Mouse (Mus musculus) ES-Bruce4 (cell line): ENCODE results near the gene Vkorc1l1. TPM values are rescaled to one million over a fixed set of nuclear protein-coding genes. Genes with fewer than 3 reads are reported as not detected.
"Not testable (repeated sequence)": the region's sequence is repeated elsewhere in the genome, so short reads cannot be mapped to it uniquely, and the experiment has no call there.

Source experiments
- H3K27ac ChIP-seq: 2 replicates; pipeline ENCODE4 v1.5.1; 2012; ENCODE audit warnings: low read length, inconsistent platforms; ENCODE audit not compliant: insufficient read depth
- H3K27me3 ChIP-seq: 2 replicates; pipeline ENCODE4 v1.6.1; 2012; ENCODE audit warnings: mild to moderate bottlenecking, low read length, inconsistent platforms; ENCODE audit not compliant: control insufficient read depth, poor library complexity, insufficient read depth, severe bottlenecking
- H3K36me3 ChIP-seq: 2 replicates; pipeline ENCODE4 v1.6.1; 2012; ENCODE audit warnings: inconsistent platforms, mild to moderate bottlenecking, low read length, moderate library complexity; ENCODE audit not compliant: control insufficient read depth, poor library complexity, insufficient read depth, severe bottlenecking
- H3K4me1 ChIP-seq: one replicate; pipeline ENCODE4 v1.8.1; 2011; ENCODE audit warnings: low read length; ENCODE audit not compliant: control insufficient read depth, insufficient read depth
- H3K4me3 ChIP-seq: 2 replicates; pipeline ENCODE4 v1.5.1; 2011; ENCODE audit warnings: low read depth, mild to moderate bottlenecking, low read length
- H3K9ac ChIP-seq: 2 replicates; pipeline ENCODE4 v1.6.1; 2012; ENCODE audit warnings: low read depth, mild to moderate bottlenecking, inconsistent platforms; ENCODE audit not compliant: poor library complexity, severe bottlenecking
- H3K9me3 ChIP-seq: replicated peaks from 2 replicates; pipeline ENCODE4 v1.6.1; 2012; ENCODE audit warnings: mild to moderate bottlenecking, low read length, inconsistent platforms; ENCODE audit not compliant: control insufficient read depth, poor library complexity, insufficient read depth, severe bottlenecking
- CTCF ChIP-seq: IDR thresholded peaks from one replicate; pipeline ENCODE4 v1.8.1; 2011; ENCODE audit warnings: low read depth, low read length
- EP300 ChIP-seq: IDR thresholded peaks from 2 replicates; pipeline ENCODE4 v1.6.1; 2011; ENCODE audit warnings: low read depth, low read length; ENCODE audit not compliant: insufficient read depth
- POLR2A ChIP-seq: IDR thresholded peaks from one replicate; pipeline ENCODE4 v1.8.1; 2011; ENCODE audit warnings: low read length; ENCODE audit not compliant: insufficient read depth
- polyA plus RNA-seq: library from polyadenylated mRNA; stranded (reverse); fragments of >200 nt; gene quantifications from 2 replicates; pipeline ENCODE4 v1.2.4, GENCODE M21; 2011; ENCODE audit warnings: low read depth; ENCODE audit not compliant: missing spikeins, insufficient read depth, insufficient read length

Gene Vkorc1l1
- polyA plus RNA-seq, 1 experiment: 72.6 TPM

DNA sequence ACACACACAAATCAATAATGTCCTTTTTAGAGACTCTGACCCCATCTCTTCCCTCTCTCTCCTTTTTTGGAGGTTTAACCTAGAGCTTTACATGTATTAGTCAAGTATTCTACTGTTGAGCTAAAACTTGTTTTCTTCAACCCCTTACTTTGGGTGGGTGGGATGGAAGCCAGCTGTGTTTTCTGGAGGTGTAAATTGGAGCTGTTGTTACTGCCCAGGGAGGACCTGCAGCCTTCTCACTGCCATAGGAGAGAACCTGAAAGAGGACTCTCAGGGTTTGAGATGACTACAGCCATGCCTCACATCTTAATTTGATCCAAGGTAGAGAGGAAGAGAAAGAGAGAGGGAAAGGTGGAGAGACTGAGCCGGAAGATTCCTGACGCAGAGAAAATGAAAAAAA lies 1.5 kb upstream of the Vkorc1l1 start:
- Histone ChIP-seq H3K4me3 (no peak overlapping the region), H3K9me3 (no peaks in the 10 kb centered on the region), H3K4me1 (peaks cover 1% of the 10 kb centered on the region), H3K9ac (peak overlapping the region; percentile 24; the same call in 1 of the 2 replicates), H3K27me3 (no peaks in the 10 kb centered on the region), H3K27ac (peak overlapping the region; percentile 48; the same call in 1 of the 2 replicates), H3K36me3 (peaks cover 6% of the 10 kb centered on the region)
- TF ChIP-seq POLR2A: no peak
- TF ChIP-seq CTCF: no peak
- no peak for TF ChIP-seq EP300

DNA sequence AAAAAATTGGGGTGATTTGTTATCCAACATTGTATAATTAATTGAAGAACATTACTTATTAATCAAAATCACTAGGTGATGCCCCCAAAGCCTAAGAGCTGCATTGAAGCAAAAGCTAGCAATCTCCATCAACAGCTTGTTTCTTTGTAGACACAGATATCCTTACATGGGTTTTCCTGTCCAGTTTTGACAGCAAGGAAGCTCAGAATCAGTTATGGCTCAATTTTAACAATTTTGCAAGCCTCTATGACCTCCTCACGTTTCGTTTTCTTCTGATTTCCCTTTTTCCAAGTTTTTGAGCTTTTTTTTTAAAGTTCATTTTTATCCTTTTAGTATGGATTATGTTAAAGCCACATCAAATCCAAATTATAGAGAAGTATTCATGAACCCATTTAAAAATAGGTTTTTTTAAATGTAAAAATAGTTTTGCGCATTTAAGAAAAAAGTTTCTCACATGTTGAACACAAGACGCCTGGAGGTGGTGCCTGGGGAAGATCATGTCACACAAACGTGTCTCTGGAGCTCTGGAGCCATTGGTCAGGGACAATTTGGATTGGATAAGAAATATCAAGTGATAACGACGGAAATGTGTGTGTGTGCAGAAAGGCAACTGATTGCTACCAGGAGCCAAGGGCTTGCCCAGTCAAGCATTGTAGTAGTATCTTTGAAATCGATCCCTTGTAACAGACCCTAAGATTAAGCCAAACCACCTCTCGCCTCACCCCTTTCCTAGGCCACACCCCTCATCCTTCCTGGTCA lies 855 bp upstream of the Vkorc1l1 start:
- peak overlapping the region; percentile 83 for H3K4me3 ChIP-seq
- H3K27me3 ChIP-seq: no peaks in the 10 kb centered on the region
- H3K9me3 ChIP-seq: no peaks in the 10 kb centered on the region
- peak overlapping the region; percentile 24 for H3K9ac ChIP-seq
- TF ChIP-seq CTCF (no peak), POLR2A (peak; percentile 88)
- H3K36me3 ChIP-seq: peaks cover 10% of the 10 kb centered on the region
- H3K4me1 ChIP-seq: peaks cover 1% of the 10 kb centered on the region
- H3K27ac ChIP-seq: peak overlapping the region; percentile 75

DNA sequence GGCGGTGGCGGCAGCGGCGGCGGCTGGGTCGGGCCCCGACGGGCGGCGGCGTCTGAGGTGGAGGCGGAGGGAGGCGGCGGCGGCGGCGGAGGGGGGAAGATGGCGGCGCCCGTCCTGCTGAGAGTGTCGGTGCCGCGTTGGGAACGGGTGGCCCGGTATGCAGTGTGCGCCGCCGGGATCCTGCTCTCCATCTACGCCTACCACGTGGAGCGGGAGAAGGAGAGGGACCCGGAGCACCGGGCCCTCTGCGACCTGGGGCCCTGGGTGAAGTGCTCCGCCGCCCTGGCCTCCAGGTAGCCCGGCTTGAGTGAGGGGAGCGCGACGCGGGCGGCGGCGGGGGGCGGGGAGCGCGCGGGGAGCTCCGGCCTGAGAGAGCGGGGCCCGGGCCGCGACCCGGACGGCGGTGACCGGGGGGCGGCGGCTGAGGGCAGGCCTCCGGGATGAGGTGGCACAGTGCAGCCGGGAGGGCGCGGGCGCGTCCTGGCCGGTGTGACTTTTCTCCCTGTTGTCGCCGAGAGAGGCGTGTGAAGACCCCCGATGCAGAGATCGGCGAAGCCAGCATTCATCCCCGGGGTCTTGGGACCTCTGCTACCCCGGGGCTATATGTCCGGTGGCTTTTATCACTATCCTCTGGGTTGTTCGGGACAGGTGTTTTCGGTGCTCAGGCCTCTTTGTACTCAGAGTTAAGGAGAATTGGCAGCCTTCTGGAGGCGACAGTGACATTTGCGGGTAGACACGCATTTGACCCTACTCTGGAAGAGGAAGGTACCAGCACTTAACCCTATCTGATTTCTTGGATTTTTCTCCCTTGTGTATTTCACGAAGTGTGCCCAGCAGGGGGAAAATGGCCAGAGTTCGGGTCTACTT lies 536 bp downstream of the Vkorc1l1 start:
- H3K27me3 ChIP-seq, H3K4me1 ChIP-seq, H3K9me3 ChIP-seq: not testable (repeated sequence)
- H3K9ac ChIP-seq: peak overlapping the region; percentile 100
- peaks cover 13% of the 10 kb centered on the region for H3K36me3 ChIP-seq
- H3K4me3 ChIP-seq: peak overlapping the region; percentile 90
- H3K27ac ChIP-seq: peak overlapping the region; percentile 3; the same call in 1 of the 2 replicates

DNA sequence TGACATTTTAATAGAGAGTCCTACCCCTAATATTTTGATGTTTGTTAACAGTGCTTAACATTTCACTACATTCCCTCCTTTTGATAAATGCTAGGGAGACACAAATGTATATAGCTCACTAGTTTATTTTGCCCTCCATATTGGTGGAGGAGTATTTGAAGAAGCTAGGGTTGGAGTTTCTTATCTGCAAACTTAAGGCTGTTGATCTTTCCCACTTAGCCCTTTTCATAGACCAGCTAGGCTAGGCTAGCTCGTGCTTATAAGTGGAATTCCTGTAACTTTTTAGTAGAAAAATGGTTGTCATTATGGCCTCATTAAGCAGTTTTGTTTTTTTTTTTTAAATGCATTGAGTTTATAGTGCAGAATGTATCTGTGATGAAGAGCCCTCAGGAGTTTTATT lies 1.6 kb downstream of the Vkorc1l1 start:
- Histone ChIP-seq H3K36me3 (peaks cover 17% of the 10 kb centered on the region), H3K9ac (peak overlapping the region; percentile 100; the same call in 1 of the 2 replicates), H3K4me3 (no peak overlapping the region), H3K27me3 (no peaks in the 10 kb centered on the region), H3K27ac (no peak overlapping the region), H3K9me3 (no peaks in the 10 kb centered on the region), H3K4me1 (peaks cover 1% of the 10 kb centered on the region)
- TF ChIP-seq EP300: no peak
- no peak for TF ChIP-seq CTCF
- TF ChIP-seq POLR2A: no peak

DNA sequence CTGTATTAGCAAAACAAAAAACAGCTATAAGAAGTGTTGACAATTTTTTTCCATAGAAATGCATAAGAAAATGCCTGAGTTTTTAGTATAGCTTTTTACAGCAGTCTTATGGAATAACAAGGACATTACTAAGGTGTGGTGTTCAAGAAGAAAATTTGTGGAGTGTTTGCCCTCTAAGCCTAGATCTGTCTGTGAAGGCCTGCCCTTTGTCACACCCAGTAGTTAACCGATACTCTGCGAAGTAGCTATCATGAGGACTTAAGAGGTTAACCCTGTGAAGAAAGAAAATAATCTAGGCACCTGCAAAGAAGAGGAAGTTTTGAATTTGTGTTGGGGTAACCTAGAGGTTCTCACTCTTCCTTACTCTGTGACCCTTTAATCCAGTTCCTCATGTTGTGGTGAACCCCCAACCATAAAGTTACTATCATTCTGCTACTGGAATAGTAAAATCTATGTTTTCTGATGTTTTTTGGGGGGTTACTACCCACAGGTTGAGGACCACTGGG lies 5.8 kb downstream of the Vkorc1l1 start:
- no peak for TF ChIP-seq EP300
- no peak for TF ChIP-seq POLR2A
- no peak for TF ChIP-seq CTCF
- H3K9me3 ChIP-seq: no peaks in the 10 kb centered on the region
- H3K27ac ChIP-seq: no peak overlapping the region
- H3K4me3 ChIP-seq: no peak overlapping the region
- H3K9ac ChIP-seq: no peak overlapping the region
- no peaks in the 10 kb centered on the region for H3K27me3 ChIP-seq
- no peaks in the 10 kb centered on the region for H3K4me1 ChIP-seq
- H3K36me3 ChIP-seq: peaks cover 17% of the 10 kb centered on the region

DNA sequence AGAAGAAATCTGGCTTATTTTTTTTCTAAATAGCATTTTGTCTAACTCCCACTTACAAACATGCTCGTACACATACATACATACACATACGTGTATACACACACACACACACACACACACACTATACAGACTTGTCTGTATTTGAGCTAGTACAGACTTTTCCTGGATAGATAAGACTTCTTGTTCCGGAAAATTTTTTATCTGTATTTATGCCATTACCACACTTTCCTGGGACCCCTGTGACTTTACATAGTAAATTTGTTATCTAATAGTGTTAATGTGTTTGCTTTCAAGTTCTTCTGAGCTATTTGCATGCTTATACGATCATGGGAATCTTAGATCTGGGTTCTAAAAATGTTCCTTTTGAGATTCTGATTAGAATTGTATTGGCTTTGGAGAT lies 10.4 kb downstream of the Vkorc1l1 start:
- H3K4me3 ChIP-seq: no peak overlapping the region
- no peak overlapping the region for H3K9ac ChIP-seq
- peaks cover 1% of the 10 kb centered on the region for H3K4me1 ChIP-seq
- no peak overlapping the region for H3K27ac ChIP-seq
- TF ChIP-seq CTCF (no peak), POLR2A (no peak), EP300 (no peak)
- H3K9me3 ChIP-seq: no peaks in the 10 kb centered on the region
- no peaks in the 10 kb centered on the region for H3K27me3 ChIP-seq
- H3K36me3 ChIP-seq: peaks cover 5% of the 10 kb centered on the region
